Mouse (Mus musculus): ENCODE data around the gene Chmp3.

Gene Chmp3

DNA sequence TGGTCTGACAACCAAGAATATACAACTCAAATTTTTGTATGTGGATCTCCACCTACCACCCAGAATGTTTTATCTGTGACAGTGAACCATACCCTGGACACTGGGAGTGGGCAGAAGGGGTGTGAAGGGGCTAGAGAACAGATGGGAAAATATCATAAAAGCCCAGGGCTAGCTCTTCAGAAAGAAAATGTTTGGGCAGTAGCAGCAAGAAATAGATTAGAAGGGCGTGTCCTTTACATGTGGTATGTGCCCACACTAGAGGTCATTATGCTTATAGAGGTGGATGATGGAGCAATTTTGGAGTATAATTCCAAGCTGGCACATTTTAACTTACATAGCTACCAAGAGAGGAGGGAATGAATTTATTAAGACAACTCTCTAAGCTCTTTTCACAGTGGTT, 31.8 kb downstream of the Chmp3 start:
- ChIA-PET CTCF (interaction anchor here in 1 of 4 experiments (1.2 kb wide), 1 partner anchor 24 kb away, joined by 6 read pairs; no protein-coding TSS in a partner anchor), POLR2A (interaction anchor here in 1 of 4 experiments (0.6 to 1.3 kb wide), 3 partner anchors 11 to 32 kb away, joined by 3 to 5 read pairs (median 4); partner anchors contain the start of gene Chmp3)

DNA sequence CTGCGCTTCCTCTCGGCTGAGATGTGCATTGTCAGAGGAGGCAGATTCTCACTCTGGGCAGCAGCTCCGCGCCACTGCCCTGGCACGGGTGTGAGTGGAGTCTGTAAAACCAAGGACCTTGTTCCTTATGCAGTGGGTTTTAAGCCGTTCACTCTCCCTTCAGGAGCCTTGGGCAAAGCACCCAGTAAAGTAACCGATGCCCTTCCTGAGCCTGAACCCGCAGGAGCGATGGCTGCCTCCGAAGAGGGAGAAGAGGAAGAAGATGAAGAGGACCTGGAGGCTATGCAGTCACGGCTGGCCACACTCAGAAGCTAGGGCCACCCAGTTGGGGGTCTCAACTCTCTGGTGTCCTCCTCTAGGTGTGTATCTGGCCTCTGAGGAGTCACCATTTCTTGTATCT, 35.9 kb downstream of the Chmp3 start:
- CTCF ChIA-PET = interaction anchor here in 1 of 4 experiments (0.6 kb wide), 1 partner anchor 415 kb away, joined by 3 read pairs; no protein-coding TSS in a partner anchor
- POLR2A ChIA-PET = interaction anchor here in 2 of 4 experiments (0.9 to 2.5 kb wide), 2 partner anchors 30 to 36 kb away, joined by 3 to 7 read pairs; partner anchors contain the start of gene Chmp3 (in 1 of the 2)

- CTCF ChIA-PET = interaction anchor here in 1 of 4 experiments (0.6 kb wide), 1 partner anchor 15 kb away, joined by 7 read pairs; no protein-coding TSS in a partner anchor
Observed at GRCm38 (mm10) chr6:71583198-71583597, 39.6 kb downstream of the Chmp3 start.

DNA sequence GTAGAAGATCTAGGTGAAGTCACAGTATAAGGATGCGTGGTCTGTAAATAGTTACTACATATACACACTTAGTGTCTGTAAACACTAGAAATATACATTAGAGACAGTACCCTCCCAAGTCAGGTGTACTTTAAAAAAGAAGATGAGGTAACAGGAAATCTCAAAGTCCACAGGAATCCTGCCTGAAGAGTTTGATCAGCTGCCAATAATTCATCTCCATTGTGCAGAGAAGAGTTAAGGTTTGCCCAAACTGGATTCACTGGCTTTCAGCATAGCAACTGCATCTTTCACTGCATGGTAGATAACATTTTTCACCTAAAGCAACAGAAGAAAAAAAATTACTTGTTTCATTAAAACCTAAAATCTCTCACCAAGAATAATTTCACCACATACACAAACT, 45.8 kb downstream of the Chmp3 start:
- CTCF ChIA-PET = no interaction called here
- POLR2A ChIA-PET = interaction anchor here in 3 of 4 experiments (0.8 to 6.9 kb wide), 8 partner anchors 12 to 295 kb away, joined by 3 to 72 read pairs (median 3); no protein-coding TSS in a partner anchor

More at GRCm38 (mm10) chr6:71583198-71583597, 39.6 kb downstream of the Chmp3 start:
- POLR2A ChIA-PET = interaction anchor here in 3 of 4 experiments (0.6 to 1.5 kb wide), 5 partner anchors 11 to 89 kb away, joined by 3 to 5 read pairs (median 3); no protein-coding TSS in a partner anchor

DNA sequence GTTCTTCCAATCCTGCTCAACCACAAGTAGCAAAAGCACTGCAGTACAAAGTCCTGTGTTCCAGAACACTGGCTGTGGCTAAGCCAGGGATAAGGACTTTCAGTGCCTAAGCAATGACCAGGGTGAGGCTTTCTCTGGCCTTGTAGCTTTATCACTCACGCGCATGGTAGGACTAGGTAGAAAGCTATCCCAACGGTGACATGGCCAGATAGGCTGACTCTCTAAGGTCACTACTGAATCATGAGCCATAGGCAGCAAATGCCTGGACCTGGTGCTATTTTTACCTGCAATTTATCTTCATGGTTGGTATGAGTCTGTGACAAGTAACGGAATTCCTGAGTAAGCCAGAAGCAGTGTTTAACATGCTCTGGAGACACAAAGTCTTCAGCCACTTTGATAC, 46.6 kb downstream of the Chmp3 start:
- CTCF ChIA-PET = no interaction called here

DNA sequence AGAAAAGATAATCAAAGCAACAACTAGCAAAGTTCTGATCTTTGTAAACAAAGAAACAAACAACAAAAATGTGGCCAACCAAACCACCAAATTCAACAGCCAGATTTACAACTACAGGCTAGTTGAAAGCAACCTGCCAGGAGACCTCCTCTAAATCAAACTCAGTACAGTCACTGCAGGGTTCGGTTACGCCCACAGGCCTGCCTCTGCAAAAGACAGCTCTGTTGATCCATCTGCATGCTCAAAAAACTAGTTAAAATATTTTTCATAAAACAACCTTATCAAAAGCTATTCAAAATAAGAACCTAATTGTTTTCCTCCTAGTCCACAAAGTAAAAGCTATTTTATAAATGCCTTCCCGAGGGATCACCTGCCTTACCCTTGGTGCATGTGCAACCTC, 64.2 kb downstream of the Chmp3 start:
- ChIA-PET CTCF (no interaction called here), POLR2A (interaction anchor here in 3 of 4 experiments (0.6 to 10.5 kb wide), 11 partner anchors 11 to 150 kb away, joined by 3 to 244 read pairs (median 17); partner anchors contain the start of genes Chmp3 (in 2 of the 3) and Kdm3a (in 2 of the 3))

More for the DNA sequence above, 46.6 kb downstream of the Chmp3 start:
- POLR2A ChIA-PET = interaction anchor here in 2 of 4 experiments (0.6 to 6.9 kb wide), 10 partner anchors 10 to 103 kb away, joined by 3 to 72 read pairs (median 4); no protein-coding TSS in a partner anchor

GRCm38 (mm10) chr6:71608994-71609393, 65.4 kb downstream of the Chmp3 start:
- CTCF ChIA-PET = interaction anchor here (0.6 to 1.7 kb wide), 9 partner anchors 10 to 799 kb away, joined by 3 to 4 read pairs (median 3); partner anchors contain the start of gene Kdm3a (in 1 of the 4)
- POLR2A ChIA-PET = interaction anchor here (0.5 to 10.5 kb wide), 57 partner anchors 9 to 975 kb away, joined by 3 to 244 read pairs (median 5); partner anchors contain the start of genes Kdm3a (in 4 of the 4), Chmp3 (in 2 of the 4), Polr1a (in 2 of the 4) and Ptcd3 (in 2 of the 4)

DNA sequence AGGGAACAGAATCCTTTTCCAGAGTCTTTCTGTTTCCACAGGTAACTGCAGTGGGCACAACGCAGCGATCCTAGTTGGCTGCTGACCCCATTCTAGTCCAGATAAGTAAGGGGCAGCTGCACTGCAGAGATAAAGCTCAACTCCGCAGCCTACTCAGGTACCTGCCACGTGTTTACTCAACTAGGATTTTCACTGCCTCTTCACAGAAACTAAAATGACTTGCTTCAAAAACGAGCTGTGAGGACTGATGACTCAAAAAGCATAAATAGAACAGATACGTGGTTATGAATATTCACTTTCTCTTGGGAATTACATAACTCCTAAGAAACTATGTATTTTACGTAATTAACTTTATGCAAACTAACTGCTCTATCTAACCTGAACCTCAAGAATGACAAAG, 66.4 kb downstream of the Chmp3 start:
- POLR2A ChIA-PET = interaction anchor here (0.6 to 10.5 kb wide), 29 partner anchors 8 to 301 kb away, joined by 3 to 244 read pairs (median 5); partner anchors contain the start of genes Kdm3a (in 3 of the 4), Chmp3 (in 2 of the 4), Polr1a (in 1 of the 4) and Ptcd3 (in 1 of the 4)
- CTCF ChIA-PET = interaction anchor here (0.5 to 1.7 kb wide), 7 partner anchors 9 to 280 kb away, joined by 3 to 5 read pairs (median 4); no protein-coding TSS in a partner anchor

DNA sequence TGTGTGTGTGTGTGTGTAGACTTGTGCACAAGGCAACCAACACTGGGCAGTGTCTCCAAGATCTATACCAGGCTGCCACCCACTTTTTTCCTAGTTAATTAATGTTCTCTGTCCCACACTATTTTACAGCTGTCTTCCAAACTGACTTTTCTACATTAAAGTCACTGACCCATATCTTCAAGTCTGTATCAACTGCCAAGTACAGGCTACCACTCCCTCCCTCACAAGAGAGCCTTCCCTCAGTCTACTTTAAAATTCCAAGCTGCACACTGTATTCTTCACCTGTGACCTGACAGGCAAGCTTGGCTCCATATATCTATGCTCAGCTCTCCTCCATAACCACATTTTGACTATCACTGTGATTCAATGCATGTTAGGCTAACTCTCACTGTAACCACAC, 69.6 kb downstream of the Chmp3 start:
- ChIA-PET CTCF (no interaction called here), POLR2A (interaction anchor here in 1 of 4 experiments (1.2 to 10.5 kb wide), 3 partner anchors 8 to 69 kb away, joined by 4 to 244 read pairs (median 4); partner anchors contain the start of genes Chmp3 and Kdm3a)

- ChIA-PET POLR2A (interaction anchor here in 2 of 4 experiments (0.6 to 2.5 kb wide), 9 partner anchors 8 to 22 kb away, joined by 3 to 24 read pairs (median 9); partner anchors contain the start of gene Kdm3a (in 2 of the 2)), CTCF (no interaction called here)
Observed at GRCm38 (mm10) chr6:71616959-71617358, 73.4 kb downstream of the Chmp3 start.

DNA sequence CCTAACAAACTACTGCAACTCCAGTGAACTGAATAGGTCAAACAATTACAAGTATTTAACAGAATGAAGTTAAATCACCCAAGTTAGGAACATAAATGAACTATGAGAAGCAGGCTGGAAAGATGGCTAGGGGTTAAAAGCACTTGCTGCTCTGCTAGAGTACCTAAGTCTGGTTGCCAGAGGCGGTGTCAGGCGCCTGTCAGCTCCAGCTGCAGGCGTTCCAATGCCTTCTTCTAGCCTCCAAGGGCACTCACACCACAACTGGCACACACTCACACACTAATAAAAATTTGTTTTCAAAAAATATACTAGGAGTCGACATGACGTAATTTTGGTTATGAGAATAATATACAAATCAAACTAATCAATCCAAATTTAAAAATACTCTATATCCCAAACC, 78.0 kb downstream of the Chmp3 start:
- CTCF ChIA-PET = no interaction called here
- POLR2A ChIA-PET = interaction anchor here in 2 of 4 experiments (0.9 to 2.1 kb wide), 5 partner anchors 10 to 79 kb away, joined by 3 to 16 read pairs (median 8); partner anchors contain the start of genes Chmp3 (in 1 of the 2) and Kdm3a (in 1 of the 2)

- POLR2A ChIA-PET = no interaction called here
- CTCF ChIA-PET = no interaction called here
Observed at GRCm38 (mm10) chr6:71621981-71622380, 78.4 kb downstream of the Chmp3 start.

DNA sequence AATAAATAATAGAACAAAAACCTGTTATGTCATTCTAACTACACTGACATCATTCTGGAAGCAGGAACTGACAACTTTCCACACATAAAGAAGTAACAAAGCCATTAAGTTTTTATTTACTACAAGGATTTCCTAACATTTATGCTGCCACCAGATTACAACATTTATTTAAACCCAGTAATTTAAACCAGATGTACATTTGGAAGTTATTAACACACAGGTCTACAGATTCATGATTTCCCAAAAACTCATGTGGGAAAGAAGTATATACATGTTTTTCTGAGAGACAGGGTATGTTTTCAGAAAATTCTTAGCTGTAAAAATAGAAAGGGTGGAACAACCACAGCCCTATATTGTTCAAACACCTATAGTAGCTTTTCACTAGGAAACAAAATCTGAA, 81.1 kb downstream of the Chmp3 start:
- CTCF ChIA-PET = interaction anchor here in 1 of 4 experiments (1.3 kb wide), 1 partner anchor 179 kb away, joined by 4 read pairs; no protein-coding TSS in a partner anchor
- POLR2A ChIA-PET = interaction anchor here in 3 of 4 experiments (1.0 to 11.6 kb wide), 13 partner anchors 8 to 199 kb away, joined by 3 to 244 read pairs (median 8); partner anchors contain the start of genes Kdm3a (in 2 of the 3), Chmp3 (in 1 of the 3) and Rmnd5a (in 1 of the 3)

- ChIA-PET POLR2A (interaction anchor here (1.0 to 11.6 kb wide), 17 partner anchors 9 to 198 kb away, joined by 3 to 244 read pairs (median 6); partner anchors contain the start of genes Chmp3 (in 2 of the 4) and Rmnd5a (in 1 of the 4)), CTCF (interaction anchor here in 3 of 4 experiments (0.7 to 1.4 kb wide), 3 partner anchors 144 to 178 kb away, joined by 3 to 4 read pairs (median 4); no protein-coding TSS in a partner anchor)
Observed at GRCm38 (mm10) chr6:71625984-71626383, 82.4 kb downstream of the Chmp3 start.

- ChIA-PET POLR2A (interaction anchor here in 1 of 4 experiments (0.6 to 11.6 kb wide), 7 partner anchors 9 to 210 kb away, joined by 3 to 244 read pairs (median 4); no protein-coding TSS in a partner anchor), CTCF (no interaction called here)
Observed at GRCm38 (mm10) chr6:71627325-71627724, 83.7 kb downstream of the Chmp3 start.

DNA sequence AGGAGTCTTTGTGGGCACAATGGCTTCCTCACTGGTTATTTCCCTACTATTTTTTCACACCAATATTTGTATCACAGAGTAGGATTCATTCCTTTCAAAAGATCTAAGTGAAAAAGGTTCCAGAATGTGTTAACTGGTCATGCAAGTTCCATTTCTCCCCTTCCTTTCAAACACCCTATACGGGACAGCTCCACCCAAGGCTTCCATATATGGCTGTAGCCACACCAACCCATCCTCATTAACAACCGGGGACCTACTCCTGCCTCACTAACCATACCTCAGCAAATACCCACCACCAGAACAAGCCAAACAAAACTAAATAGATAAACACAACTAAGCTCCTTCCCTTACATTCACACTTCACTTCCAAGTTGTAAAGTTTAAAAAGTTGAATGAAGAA, 87.6 kb downstream of the Chmp3 start:
- CTCF ChIA-PET = no interaction called here

GRCm38 (mm10) chr6:71631706-71632461, 88.3 kb downstream of the Chmp3 start:
- CTCF ChIA-PET = interaction anchor here in 3 of 4 experiments (0.5 to 1.2 kb wide), 4 partner anchors 19 to 333 kb away, joined by 3 read pairs; no protein-coding TSS in a partner anchor

More for the DNA sequence above, 87.6 kb downstream of the Chmp3 start:
- POLR2A ChIA-PET = interaction anchor here in 3 of 4 experiments (0.5 to 11.6 kb wide), 20 partner anchors 10 to 837 kb away, joined by 3 to 244 read pairs (median 6); partner anchors contain the start of gene Chmp3 (in 1 of the 3)

More at GRCm38 (mm10) chr6:71631706-71632461, 88.3 kb downstream of the Chmp3 start:
- POLR2A ChIA-PET = interaction anchor here (0.5 to 11.6 kb wide), 73 partner anchors 7 to 836 kb away, joined by 3 to 244 read pairs (median 4); partner anchors contain the start of genes Immt (in 3 of the 4), Krcc1 (in 3 of the 4), Chmp3 (in 2 of the 4) and Rmnd5a (in 2 of the 4)
